Mouse (Mus musculus): Measurements from ENCODE around the gene Macc1.
A peak's percentile ranks its signal among the peaks of the same experiment; 100 is the strongest.

Macc1 gene

GRCm38 (mm10) chr12:119386650-119387049 is 72.6 kb downstream of the Macc1 start:
- no peak for DNase-seq (ENCODE audit: low read depth, low spot score)

- no peak for DNase-seq (ENCODE audit: low read depth, low spot score)
Observed at GRCm38 (mm10) chr12:119387925-119388324, 73.9 kb downstream of the Macc1 start.

DNA sequence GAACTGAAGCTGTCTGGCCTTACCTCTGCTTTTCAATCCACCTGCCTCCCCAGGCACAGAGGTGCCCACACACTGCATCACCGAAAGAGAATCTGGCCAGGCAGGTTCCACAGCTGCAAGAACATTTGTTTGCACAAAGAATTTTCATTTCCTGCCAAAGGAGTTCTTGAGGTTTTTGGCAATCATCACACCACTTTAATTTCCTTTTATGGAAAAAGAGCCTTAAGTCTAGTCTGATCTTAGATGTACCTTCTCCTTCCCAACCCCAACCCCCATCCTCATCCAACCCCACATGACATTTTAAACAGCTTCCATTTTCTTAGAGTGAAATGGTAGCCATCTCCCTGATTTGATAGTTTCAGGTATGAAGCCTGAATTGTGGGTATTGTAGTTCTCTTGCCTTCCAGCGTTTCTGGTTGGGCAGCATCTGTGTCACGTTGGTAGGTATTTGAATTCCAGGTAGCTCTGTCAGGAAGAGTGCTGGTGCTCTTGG is 76.2 kb downstream of the Macc1 start:
- DNase-seq (ENCODE audit: low read depth, low spot score): no peak

DNA sequence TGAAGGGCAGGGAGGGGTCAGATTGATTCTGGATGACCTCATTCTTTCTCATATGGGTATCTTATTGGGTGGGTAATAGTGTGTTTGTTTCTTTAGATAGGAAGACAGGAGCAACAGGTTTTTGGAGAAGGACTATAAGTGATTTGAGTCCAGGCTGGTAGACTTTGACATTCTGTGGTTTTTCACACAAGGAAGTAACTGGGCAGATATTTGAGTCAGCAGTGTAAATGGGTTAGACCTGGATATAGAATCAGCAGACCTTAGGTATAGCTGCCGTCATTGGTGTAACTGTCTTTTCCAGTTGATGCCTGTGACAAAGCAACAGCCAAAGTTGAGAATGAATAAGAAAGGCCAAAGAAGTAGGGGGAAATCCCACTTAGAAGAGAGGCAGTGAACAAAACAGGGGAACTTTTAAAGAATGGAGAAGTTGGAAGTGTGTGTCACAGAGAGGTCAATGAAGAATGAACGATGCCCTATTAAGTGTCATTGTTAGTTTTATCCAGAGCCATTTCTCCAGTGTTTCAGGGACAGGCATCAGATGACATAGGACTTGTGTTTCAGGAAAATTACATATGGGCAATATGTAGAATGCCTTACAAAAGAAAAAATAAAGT is 84.1 kb downstream of the Macc1 start:
- DNase-seq (ENCODE audit: low read depth, low spot score): no peak

GRCm38 (mm10) chr12:119402273-119402672 is 88.2 kb downstream of the Macc1 start:
- no peak for DNase-seq (ENCODE audit: low read depth, low spot score)

DNA sequence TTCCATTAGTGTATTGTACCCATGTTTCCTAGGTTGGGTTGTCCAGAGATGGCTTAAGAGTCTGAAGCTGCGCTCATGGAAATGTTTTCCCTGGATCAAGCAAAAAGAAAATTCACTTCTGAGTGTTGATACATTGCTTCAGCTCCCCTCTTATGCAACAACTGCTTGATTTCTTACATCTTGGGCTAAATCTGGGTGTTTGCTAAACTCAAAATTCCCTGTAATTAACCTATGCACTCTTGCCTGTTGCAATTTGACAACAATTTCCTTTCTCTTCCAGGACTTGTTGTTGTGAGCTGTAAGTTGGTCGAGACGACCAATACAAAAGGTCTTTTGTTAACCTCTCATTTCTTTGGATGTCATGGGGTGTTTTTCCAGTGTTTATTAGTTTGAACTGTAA is 88.7 kb downstream of the Macc1 start:
- DNase-seq (ENCODE audit: low read depth, low spot score): no peak

DNA sequence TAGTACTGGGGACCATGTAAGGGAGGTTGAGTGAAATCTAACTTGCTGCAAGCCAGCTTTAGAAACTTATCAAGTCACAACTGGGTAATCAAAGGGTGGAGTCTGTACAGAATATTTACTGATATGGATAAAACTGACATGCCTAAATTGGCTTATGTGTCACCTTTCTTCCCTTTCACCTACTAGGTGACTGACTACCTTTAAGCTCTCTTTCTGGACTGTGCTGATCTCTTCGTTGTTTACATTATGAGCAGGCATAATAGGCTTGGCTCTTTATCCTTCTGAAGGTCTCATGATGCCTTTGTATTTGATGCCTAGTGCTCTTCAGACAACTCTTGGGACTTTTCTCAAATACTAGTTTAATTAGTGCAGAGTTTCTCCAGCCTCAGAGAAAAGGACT is 90.7 kb downstream of the Macc1 start:
- no peak for DNase-seq (ENCODE audit: low read depth, low spot score)

DNA sequence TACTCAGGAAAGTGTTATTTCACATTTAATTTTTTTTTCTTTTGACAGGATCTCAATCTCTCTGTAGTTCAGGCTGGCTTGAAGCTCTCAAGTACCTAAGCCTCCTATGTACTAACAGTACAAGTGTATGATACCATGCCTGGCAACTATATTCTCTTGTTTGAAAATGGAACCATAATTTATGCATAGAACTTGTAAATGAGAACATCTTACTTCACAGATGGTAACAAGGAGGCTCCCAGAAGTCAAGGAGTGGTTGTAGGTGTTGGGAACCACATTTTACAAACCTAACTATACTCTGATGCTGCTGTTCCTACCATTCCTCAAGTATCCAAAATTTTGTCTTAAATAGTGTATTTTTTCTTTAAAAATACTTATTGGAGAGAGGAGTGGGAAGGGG is 96.5 kb downstream of the Macc1 start:
- no peak for DNase-seq (ENCODE audit: low read depth, low spot score)

DNA sequence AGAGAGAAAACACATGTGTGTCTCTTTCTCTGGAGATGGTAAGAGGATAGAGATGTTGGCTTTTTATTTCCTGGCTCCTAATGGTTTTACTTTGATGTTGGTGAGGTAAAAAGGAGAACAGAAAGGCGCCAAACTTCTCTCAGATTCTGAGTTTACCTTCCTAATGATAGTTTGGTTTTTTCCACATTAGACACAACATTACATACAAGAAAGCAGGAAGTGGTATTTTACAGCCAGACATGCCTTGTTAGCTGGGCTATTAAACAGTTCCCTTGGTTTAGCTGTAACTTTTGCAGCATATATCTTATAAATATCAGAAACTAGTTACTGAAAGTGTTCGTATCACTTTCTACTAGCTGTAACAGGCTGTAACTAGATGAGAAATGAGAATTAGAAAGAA is 96.9 kb downstream of the Macc1 start:
- no peak for DNase-seq (ENCODE audit: low read depth, low spot score)

DNA sequence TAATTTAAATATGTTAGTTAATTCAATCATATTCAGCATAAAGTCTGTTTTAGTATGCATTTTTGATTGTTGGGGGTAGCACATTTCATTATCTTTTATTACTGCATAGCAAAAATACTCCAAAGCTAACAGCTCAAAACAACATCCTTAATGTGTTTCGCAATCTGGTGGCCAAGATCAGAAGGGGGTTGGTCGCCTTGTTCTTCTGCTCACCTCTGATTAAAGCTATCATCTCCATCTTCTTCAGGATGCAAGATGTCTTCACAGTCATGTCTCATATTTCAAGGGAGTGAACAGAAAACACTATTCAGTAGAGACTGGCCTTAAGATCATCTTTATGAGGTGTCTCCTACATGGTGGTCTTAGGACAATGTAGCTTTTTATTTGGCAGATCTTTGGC is 97.9 kb downstream of the Macc1 start:
- DNase-seq (ENCODE audit: low read depth, low spot score): no peak

- DNase-seq (ENCODE audit: low read depth, low spot score): no peak
Observed at GRCm38 (mm10) chr12:119415900-119416299, 101.8 kb downstream of the Macc1 start.

- DNase-seq (ENCODE audit: low read depth, low spot score): no peak
Observed at GRCm38 (mm10) chr12:119425749-119426148, 111.7 kb downstream of the Macc1 start.

GRCm38 (mm10) chr12:119426182-119426886 is 112.3 kb downstream of the Macc1 start:
- DNase-seq (ENCODE audit: low read depth, low spot score): no peak

DNA sequence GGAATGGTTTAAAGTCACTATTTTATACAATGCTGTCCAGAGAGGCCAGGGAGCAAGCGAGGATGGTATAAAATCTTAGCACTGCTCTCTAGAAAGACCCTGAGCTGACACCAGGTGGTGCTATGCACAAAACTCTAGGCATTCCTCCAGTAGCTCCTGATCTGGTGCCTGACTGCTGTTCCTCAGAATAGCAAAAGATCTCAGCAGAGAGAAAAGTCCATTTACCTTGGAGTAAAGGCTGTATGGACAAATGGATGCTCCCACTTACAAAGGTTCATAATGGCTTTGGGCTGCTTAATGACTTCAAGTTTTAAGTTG is 112.8 kb downstream of the Macc1 start:
- peak; percentile 5 for DNase-seq (ENCODE audit: low read depth, low spot score)

DNA sequence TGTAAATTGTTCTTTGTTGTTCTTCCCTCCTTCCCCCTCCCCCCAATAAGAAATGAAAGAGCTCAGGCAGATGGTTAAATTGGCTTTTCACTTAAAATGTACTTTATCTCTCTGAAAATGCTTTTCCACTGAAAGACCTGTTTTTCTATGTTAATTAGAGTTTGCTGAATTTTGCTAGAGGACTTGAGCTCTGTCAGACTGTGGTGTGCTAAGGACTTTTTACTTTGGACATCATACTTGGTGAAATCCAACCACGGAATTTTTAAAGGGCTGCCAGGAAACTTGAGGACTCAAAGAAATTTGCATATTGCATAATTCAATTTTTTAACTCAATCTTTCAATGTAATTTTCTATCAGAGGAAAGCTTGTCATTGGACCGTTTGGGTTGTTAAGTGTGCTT is 126.7 kb downstream of the Macc1 start:
- no peak for DNase-seq (ENCODE audit: low read depth, low spot score)

DNA sequence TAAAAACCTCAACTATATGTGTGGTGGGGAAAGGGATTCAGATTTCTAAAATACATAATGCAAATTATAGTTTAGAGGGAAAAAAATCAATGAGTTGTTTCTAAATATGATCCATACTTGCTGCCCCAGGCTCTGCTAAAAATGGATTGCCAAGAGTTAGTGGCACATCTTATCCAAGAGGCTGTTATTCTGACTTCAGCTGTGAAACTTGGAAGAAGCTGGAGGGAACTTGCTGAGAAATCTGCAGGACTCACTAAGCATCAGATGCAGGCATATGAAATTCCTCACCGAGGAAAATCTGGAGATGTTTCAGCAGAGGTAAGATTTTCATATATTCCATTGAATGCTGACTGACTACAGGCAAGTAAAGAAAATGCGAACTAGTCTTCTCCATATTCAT is 136.0 kb downstream of the Macc1 start:
- DNase-seq (ENCODE audit: low read depth, low spot score): no peak

DNA sequence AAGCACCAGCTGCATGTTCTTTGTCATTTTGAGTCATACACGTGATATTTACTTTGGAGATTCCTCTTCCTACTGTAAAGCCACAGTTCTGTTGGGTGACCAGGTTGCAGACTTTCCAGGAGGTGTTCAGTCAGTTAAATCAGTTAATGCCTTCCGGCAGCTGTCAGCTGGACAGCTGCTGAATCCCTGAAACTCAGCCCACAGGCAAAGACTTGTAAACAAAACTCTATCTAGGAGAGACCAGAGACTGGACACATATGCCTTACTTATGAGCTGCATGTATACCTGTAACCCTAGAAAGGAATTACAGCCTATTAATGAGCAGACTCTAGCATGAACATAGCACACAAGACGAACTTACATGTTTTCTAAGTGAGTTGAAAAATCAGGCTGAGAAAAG is 137.2 kb downstream of the Macc1 start:
- DNase-seq (ENCODE audit: low read depth, low spot score): no peak

- no peak for DNase-seq (ENCODE audit: low read depth, low spot score)
Observed at GRCm38 (mm10) chr12:119454076-119454475, 140.0 kb downstream of the Macc1 start.

- peak; percentile 4 for DNase-seq (ENCODE audit: low read depth, low spot score)
Observed at GRCm38 (mm10) chr12:119464040-119464939, 150.2 kb downstream of the Macc1 start.

GRCm38 (mm10) chr12:119464940-119465245 is 150.8 kb downstream of the Macc1 start:
- no peak for DNase-seq (ENCODE audit: low read depth, low spot score)

DNA sequence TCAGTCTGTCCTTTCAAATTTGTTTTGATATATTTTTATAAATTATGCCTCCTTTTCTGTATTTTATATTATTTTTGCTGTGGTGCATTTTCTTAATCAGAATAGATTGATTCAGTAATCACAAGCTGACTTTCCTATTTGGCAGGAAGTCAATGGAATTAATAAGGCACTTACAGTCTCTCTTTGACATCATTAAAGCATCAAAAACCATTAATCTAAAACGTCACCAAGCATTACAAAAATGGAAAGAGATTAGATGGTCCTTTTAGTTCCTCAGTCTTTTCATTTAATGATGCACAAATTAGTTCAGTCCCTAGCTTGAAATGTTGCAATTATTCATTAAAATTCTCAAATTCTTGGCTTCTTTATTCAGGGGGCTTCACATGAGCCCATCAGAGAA is 153.6 kb downstream of the Macc1 start:
- no peak for DNase-seq (ENCODE audit: low read depth, low spot score)

DNA sequence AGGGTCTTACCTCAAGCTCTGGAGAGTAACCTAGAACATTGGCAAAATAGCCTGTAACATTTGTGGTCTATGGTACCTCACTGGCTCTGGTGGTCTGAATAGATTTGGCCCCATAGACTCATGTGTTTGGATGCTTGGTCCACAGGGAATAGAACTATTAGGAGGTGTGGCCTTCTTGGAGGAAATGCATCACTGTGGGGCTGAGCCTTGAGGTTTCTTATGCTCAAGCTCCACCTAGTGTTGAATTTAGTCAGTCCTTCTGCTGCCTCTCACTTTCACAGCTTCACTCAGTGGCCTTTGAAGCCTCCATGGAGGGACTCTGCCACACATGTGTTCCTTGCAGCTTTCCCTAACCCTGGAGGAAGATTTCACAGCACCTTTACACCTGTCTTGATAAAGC is 156.2 kb downstream of the Macc1 start:
- peak; percentile 4 for DNase-seq (ENCODE audit: low read depth, low spot score)

GRCm38 (mm10) chr12:119483296-119483695 is 169.2 kb downstream of the Macc1 start:
- DNase-seq (ENCODE audit: low read depth, low spot score): no peak

Measured in retina, postnatal 7 days (tissue).